Mouse (Mus musculus) right cerebral cortex, postnatal 10 days (tissue): Measurements from ENCODE around the gene Olfr998.
"Not testable (repeated sequence)": the region's sequence is repeated elsewhere in the genome, so short reads cannot be mapped to it uniquely, and the experiment has no call there.

Experiments used
- DNase-seq, 2 experiments: peaks; one replicate each; pipeline ENCODE4 v3.0.0; 2021; ENCODE audit warnings: low spot score in 2 of 2

Gene Olfr998

GRCm38 (mm10) chr2:85588648-85589047, at the start of gene Olfr998:
Gene Olfr998, plus strand, starts transcription at chr2:85588948.
- DNase-seq, result not testable (repeated sequence)

GRCm38 (mm10) chr2:85554806-85555205, 33.9 kb upstream of the Olfr998 start:
- DNase-seq, result no peak

- peak; percentile 21 to 24 for DNase-seq
Measured at GRCm38 (mm10) chr2:85560226-85560625, 28.5 kb upstream of the Olfr998 start.

GRCm38 (mm10) chr2:85561187-85561586, 27.6 kb upstream of the Olfr998 start:
- DNase-seq, result peak; percentile 68

GRCm38 (mm10) chr2:85578915-85579314, 9.8 kb upstream of the Olfr998 start, which contains the start of gene Olfr996:
Gene Olfr996, plus strand, starts transcription at chr2:85579215.
- DNase-seq, result no peak

GRCm38 (mm10) chr2:85611803-85612202, 23.1 kb downstream of the Olfr998 start, which contains the start of gene Olfr1000:
Gene Olfr1000, minus strand, starts transcription at chr2:85611903.
- no peak for DNase-seq
